Mouse (Mus musculus) lung, postnatal 25 days (tissue): ENCODE data around the gene Bsph1.
"Not testable (repeated sequence)": the region's sequence is repeated elsewhere in the genome, so short reads cannot be mapped to it uniquely, and the experiment has no call there.

Experiments
- DNase-seq: peaks from one replicate; pipeline ENCODE4 v3.0.0; 2022; ENCODE audit warnings: low spot score

The Bsph1 gene

DNA sequence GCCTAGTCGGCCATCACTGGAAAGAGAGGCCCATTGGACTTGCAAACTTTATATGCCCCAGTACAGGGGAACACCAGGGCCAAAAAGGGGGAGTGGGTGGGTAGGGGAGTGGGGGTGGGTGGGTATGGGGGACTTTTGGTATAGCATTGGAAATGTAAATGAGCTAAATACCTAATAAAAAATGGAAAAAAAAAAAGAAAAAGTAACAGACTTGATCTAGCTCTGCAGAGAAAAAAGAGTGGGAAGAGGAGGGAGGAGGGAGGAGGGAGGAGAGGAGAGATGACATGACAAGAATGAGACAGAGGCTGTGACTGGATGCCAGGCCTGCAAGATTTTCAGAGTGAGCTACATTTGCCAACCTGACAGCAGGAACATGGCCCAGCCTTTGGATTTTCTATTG, at the start of gene Bsph1:
Gene Bsph1 (plus strand): TSS at position 301 of the 400 bp plus-strand sequence.
- DNase-seq: not testable (repeated sequence)

DNA sequence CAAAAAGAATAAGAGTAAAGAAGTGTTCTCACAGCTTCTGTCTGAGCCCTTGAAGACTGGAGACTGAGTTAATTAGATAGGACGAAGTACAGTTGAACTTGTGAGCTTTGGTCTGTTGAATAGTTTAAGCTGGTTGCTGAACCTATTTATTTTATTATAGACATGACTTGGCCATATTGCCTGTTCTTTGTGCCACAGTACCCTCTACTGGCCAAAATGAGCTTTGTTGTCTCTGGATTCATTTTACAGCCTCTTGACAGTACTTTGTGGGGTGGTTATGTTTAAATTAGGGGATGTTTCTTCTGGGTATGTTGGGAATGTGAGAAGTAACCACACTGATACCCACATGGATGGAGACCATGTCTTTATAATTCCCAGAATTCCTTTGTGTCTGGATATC, 60.9 kb downstream of the Bsph1 start:
- peak; percentile 12 for DNase-seq
